Mouse (Mus musculus) lung, postnatal 0 days (tissue): ENCODE measurements at regions not wholly inside any gene's neighbourhood (a gene's known extent, or its start where the extent isn't known, plus 50 kb on each side); places are given as distances from the start of the nearest gene placed in this dataset.

Experiments used
- CTCF ChIP-seq: IDR thresholded peaks from 2 replicates; pipeline ENCODE4 v1.5.1; 2016; ENCODE audit warnings: antibody characterized with exemption, mild to moderate bottlenecking
- EP300 ChIP-seq: IDR thresholded peaks from 2 replicates; pipeline ENCODE4 v1.6.1; 2016; ENCODE audit warnings: antibody characterized with exemption, mild to moderate bottlenecking, control low read depth

DNA sequence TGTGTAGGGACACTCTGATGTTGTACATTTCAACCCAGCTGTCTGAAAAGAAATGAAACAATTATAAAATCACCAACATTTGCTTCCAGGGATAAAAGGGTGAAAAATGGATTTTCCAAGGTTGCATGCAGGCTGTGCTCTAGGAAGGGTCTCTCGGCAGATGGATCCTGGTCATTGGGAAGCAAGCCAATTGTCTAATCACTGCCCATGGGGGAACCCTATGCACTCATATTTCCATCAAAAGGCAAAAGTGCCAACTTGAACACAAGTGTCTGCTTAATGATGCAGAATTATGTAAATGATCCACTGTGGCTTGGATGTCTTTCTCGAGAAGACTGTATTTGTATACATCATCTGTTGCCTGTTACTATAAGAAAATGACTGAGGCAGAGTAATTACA lies 762.2 kb downstream of the Ryr2 start:
- TF ChIP-seq CTCF: no peak
- TF ChIP-seq EP300: no peak
